ENCODE assay signal across 15 mouse cellular contexts in the genomic region with DNA sequence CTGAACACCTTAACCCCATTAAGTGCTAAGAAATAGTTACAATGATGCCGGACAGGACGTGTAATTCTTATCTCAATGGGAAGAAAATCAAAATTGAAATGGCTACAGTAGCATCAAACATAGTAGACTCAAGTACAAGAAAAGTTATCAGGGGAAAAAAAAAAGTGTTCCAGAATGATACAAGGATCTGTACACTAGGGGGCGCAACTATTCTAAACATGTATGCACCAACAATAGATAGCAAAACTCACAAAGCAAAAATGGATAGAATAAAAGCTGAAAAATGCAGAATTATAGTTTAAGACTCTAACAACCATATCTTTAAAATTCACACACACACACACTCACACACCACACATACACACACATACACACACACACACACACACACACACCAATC.
DNase-seq lines count a peak whose midpoint lies in the region; ATAC-seq and TF ChIP-seq lines count a peak whose summit lies in the region.
"Had no signal": no experiment of that assay in that cellular context is flagged by ENCODE, and none has a peak within 500 bp of the region (broad histone marks: within the 10 kb centered on the region; RNA-seq: fewer than 3 reads in every experiment).

No protein-coding gene starts in this region.

- peak; percentile 70 for DNase-seq in embryonic facial prominence, embryonic 11.5 days (ENCODE audit: low spot score)
- no peak for DNase-seq in embryonic facial prominence, embryonic 10.5 days (ENCODE audit: low spot score)
- peak in 2 of 3 experiments; percentile 24 to 28 for DNase-seq in liver, embryonic 14.5 days (ENCODE audit: low read depth in 3 of 3, low spot score in 3 of 3)
- peak; percentile 24 for DNase-seq in embryonic facial prominence, embryonic 14.5 days (ENCODE audit: low spot score)
- DNase-seq in thymus, postnatal 25 days = no peak
- DNase-seq in left cerebral cortex, adult 11 months (ENCODE audit: low spot score) = no peak
- DNase-seq: heart, postnatal 4 days; kidney, adult 9 months; layer of hippocampus, postnatal 36 days had no signal

- H3K4me1 ChIP-seq in embryonic facial prominence, embryonic 11.5 days (ENCODE audit: control insufficient read depth, insufficient read depth, low read length) = no peaks in the 10 kb centered on the region
- 0 out of 2 replicates have a peak, but pooled peaks cover 6% of the 10 kb centered on the region for H3K4me1 ChIP-seq in embryonic facial prominence, embryonic 10.5 days
- H3K4me1 ChIP-seq in liver, embryonic 14.5 days (replicated peaks; ENCODE audit: control insufficient read depth in 2 of 2, insufficient read depth in 2 of 2, low read length in 1 of 2) = no peaks in the 10 kb centered on the region
- no peaks in the 10 kb centered on the region for H3K4me1 ChIP-seq in liver, embryonic 12.5 days
- H3K4me1 ChIP-seq in E14TG2a.4 (replicated peaks; ENCODE audit: low read depth, low read length) = peaks cover 4% of the 10 kb centered on the region; the same call in 1 of the 2 replicates
- H3K4me1 ChIP-seq in embryonic facial prominence, embryonic 14.5 days (ENCODE audit: control insufficient read depth, insufficient read depth, low read length) = no peaks in the 10 kb centered on the region
- H3K4me1 ChIP-seq: forebrain, embryonic 12.5 days; megakaryocyte, embryonic 14.5 days; stomach, embryonic 15.5 days had no signal

- WGBS in embryonic facial prominence, embryonic 11.5 days = 42% methylated on average over 3 of the region's 3 CpGs
- 44% methylated on average over 3 of the region's 3 CpGs for WGBS in embryonic facial prominence, embryonic 10.5 days
- 30% methylated on average over 3 of the region's 3 CpGs for WGBS in liver, embryonic 14.5 days (ENCODE audit: insufficient replicate concordance)
- WGBS in liver, embryonic 12.5 days (ENCODE audit: insufficient replicate concordance) = 30% methylated on average over 3 of the region's 3 CpGs
- WGBS in embryonic facial prominence, embryonic 14.5 days = 45% methylated on average over 3 of the region's 3 CpGs

- peak; percentile 39; the same call in 1 of the 2 replicates for TF ChIP-seq CTCF in liver, embryonic 14.5 days (IDR thresholded peaks at IDR 0.05; ENCODE audit: low read depth)
- TF ChIP-seq CTCF in E14TG2a.4 (conservative IDR thresholded peaks at IDR 0.05; ENCODE audit: low read length) = peak; percentile 59

- no peak overlapping the region for H3K27ac ChIP-seq in embryonic facial prominence, embryonic 11.5 days (replicated peaks; ENCODE audit: low read depth, low read length)
- H3K27ac ChIP-seq in embryonic facial prominence, embryonic 10.5 days (replicated peaks) = no peak overlapping the region
- no peak overlapping the region for H3K27ac ChIP-seq in liver, embryonic 14.5 days
- no peak overlapping the region for H3K27ac ChIP-seq in liver, embryonic 12.5 days
- H3K27ac ChIP-seq in embryonic facial prominence, embryonic 14.5 days (replicated peaks; ENCODE audit: low read depth, low read length) = no peak overlapping the region
- H3K27ac ChIP-seq: forebrain, embryonic 12.5 days; limb, embryonic 15.5 days; stomach, embryonic 15.5 days had no signal

- no peaks in the 10 kb centered on the region for H3K36me3 ChIP-seq in embryonic facial prominence, embryonic 11.5 days (replicated peaks; ENCODE audit: control insufficient read depth, insufficient read depth, low read depth, low read length)
- no peaks in the 10 kb centered on the region for H3K36me3 ChIP-seq in embryonic facial prominence, embryonic 10.5 days (replicated peaks)
- H3K36me3 ChIP-seq in liver, embryonic 14.5 days (replicated peaks; ENCODE audit: control insufficient read depth, insufficient read depth, low read depth) = no peaks in the 10 kb centered on the region
- H3K36me3 ChIP-seq in liver, embryonic 12.5 days = no peaks in the 10 kb centered on the region
- H3K36me3 ChIP-seq in E14TG2a.4 (ENCODE audit: insufficient read depth, low read length) = no peaks in the 10 kb centered on the region
- no peaks in the 10 kb centered on the region for H3K36me3 ChIP-seq in embryonic facial prominence, embryonic 14.5 days (ENCODE audit: control insufficient read depth, insufficient read depth, low read length)
- H3K36me3 ChIP-seq: forebrain, embryonic 12.5 days; limb, embryonic 15.5 days; stomach, embryonic 15.5 days had no signal

- H3K9ac ChIP-seq in embryonic facial prominence, embryonic 11.5 days (replicated peaks; ENCODE audit: low read length) = no peak overlapping the region
- no peak overlapping the region for H3K9ac ChIP-seq in liver, embryonic 14.5 days (replicated peaks)
- no peak overlapping the region for H3K9ac ChIP-seq in liver, embryonic 12.5 days
- no peak overlapping the region for H3K9ac ChIP-seq in embryonic facial prominence, embryonic 14.5 days (ENCODE audit: low read depth, low read length)
- H3K9ac ChIP-seq: forebrain, embryonic 12.5 days; limb, embryonic 15.5 days; stomach, embryonic 15.5 days had no signal

- no peak for ATAC-seq in embryonic facial prominence, embryonic 11.5 days (replicated peaks; ENCODE audit: insufficient number of reproducible peaks, low FRiP score, low TSS enrichment, low read depth)
- ATAC-seq in liver, embryonic 14.5 days (ENCODE audit: insufficient read depth) = no peak
- no peak for ATAC-seq in liver, embryonic 12.5 days
- no peak for ATAC-seq in embryonic facial prominence, embryonic 14.5 days (ENCODE audit: low read depth)

- no peak overlapping the region for H3K4me3 ChIP-seq in embryonic facial prominence, embryonic 11.5 days (ENCODE audit: low read depth, low read length)
- H3K4me3 ChIP-seq in embryonic facial prominence, embryonic 10.5 days = no peak overlapping the region
- H3K4me3 ChIP-seq in liver, embryonic 14.5 days (ENCODE audit: insufficient read depth in 1 of 2, low read depth in 2 of 2, low read length in 2 of 2) = no peak overlapping the region
- no peak overlapping the region for H3K4me3 ChIP-seq in liver, embryonic 12.5 days
- no peak overlapping the region for H3K4me3 ChIP-seq in E14TG2a.4 (replicated peaks; ENCODE audit: low read length)
- no peak overlapping the region for H3K4me3 ChIP-seq in embryonic facial prominence, embryonic 14.5 days (ENCODE audit: low read depth, low read length)
- H3K4me3 ChIP-seq: forebrain, embryonic 12.5 days; limb, embryonic 15.5 days; megakaryocyte, embryonic 14.5 days; stomach, embryonic 15.5 days had no signal

- H3K4me2 ChIP-seq in embryonic facial prominence, embryonic 11.5 days (ENCODE audit: low read depth, low read length) = no peak overlapping the region
- no peak overlapping the region for H3K4me2 ChIP-seq in liver, embryonic 14.5 days (ENCODE audit: low read depth)
- no peak overlapping the region for H3K4me2 ChIP-seq in liver, embryonic 12.5 days
- no peak overlapping the region for H3K4me2 ChIP-seq in embryonic facial prominence, embryonic 14.5 days (ENCODE audit: low read depth, low read length)
- H3K4me2 ChIP-seq: forebrain, embryonic 12.5 days; limb, embryonic 15.5 days; stomach, embryonic 15.5 days had no signal

- TF ChIP-seq EP300 in liver, embryonic 14.5 days (IDR thresholded peaks at IDR 0.05; ENCODE audit: low read depth) = no peak

- H3K27me3 ChIP-seq in embryonic facial prominence, embryonic 11.5 days (ENCODE audit: control insufficient read depth, insufficient read depth, low read length) = no peaks in the 10 kb centered on the region
- no peaks in the 10 kb centered on the region for H3K27me3 ChIP-seq in embryonic facial prominence, embryonic 10.5 days (replicated peaks; ENCODE audit: low read depth, poor library complexity, severe bottlenecking)
- no peaks in the 10 kb centered on the region for H3K27me3 ChIP-seq in liver, embryonic 14.5 days (ENCODE audit: control insufficient read depth, insufficient read depth, low read length)
- H3K27me3 ChIP-seq in liver, embryonic 12.5 days (replicated peaks) = no peaks in the 10 kb centered on the region
- no peaks in the 10 kb centered on the region for H3K27me3 ChIP-seq in E14TG2a.4 (ENCODE audit: insufficient read depth, low read length)
- H3K27me3 ChIP-seq in embryonic facial prominence, embryonic 14.5 days (replicated peaks; ENCODE audit: control insufficient read depth, insufficient read depth, low read length) = no peaks in the 10 kb centered on the region
- H3K27me3 ChIP-seq: forebrain, embryonic 12.5 days; limb, embryonic 15.5 days; megakaryocyte, embryonic 14.5 days; stomach, embryonic 15.5 days had no signal

- no peaks in the 10 kb centered on the region for H3K9me3 ChIP-seq in embryonic facial prominence, embryonic 11.5 days (replicated peaks; ENCODE audit: control insufficient read depth, low read length)
- H3K9me3 ChIP-seq in embryonic facial prominence, embryonic 10.5 days = no peaks in the 10 kb centered on the region
- no peaks in the 10 kb centered on the region for H3K9me3 ChIP-seq in liver, embryonic 14.5 days (ENCODE audit: control insufficient read depth, low read length)
- H3K9me3 ChIP-seq in liver, embryonic 12.5 days (replicated peaks) = no peaks in the 10 kb centered on the region
- H3K9me3 ChIP-seq in E14TG2a.4 (ENCODE audit: low read length) = no peaks in the 10 kb centered on the region
- no peaks in the 10 kb centered on the region for H3K9me3 ChIP-seq in embryonic facial prominence, embryonic 14.5 days (ENCODE audit: control insufficient read depth, low read length)
- H3K9me3 ChIP-seq: forebrain, embryonic 12.5 days; limb, embryonic 15.5 days; stomach, embryonic 15.5 days had no signal

Comparison
In these comparisons a context has a peak if more than half of its experiments do, and no peak if none do; other contexts are left out.
1. DNase-seq: peak in embryonic facial prominence, embryonic 11.5 days (single experiment), liver, embryonic 14.5 days (2 of 3) and embryonic facial prominence, embryonic 14.5 days (single experiment); none in embryonic facial prominence, embryonic 10.5 days (single experiment), thymus, postnatal 25 days (single experiment) and left cerebral cortex, adult 11 months (single experiment).